Mouse (Mus musculus) CH12.LX (cell line): ENCODE measurements at regions not wholly inside any gene's neighbourhood (a gene's known extent, or its start where the extent isn't known, plus 50 kb on each side); places are given as distances from the start of the nearest gene placed in this dataset.

ENCODE experiments used
- CHD2 ChIP-seq: IDR thresholded peaks from 2 replicates; pipeline ENCODE4 v1.6.1; 2011; ENCODE audit warnings: low read length, improper control_type of control experiment
- CTCF ChIP-seq, 2 experiments: IDR thresholded peaks in 1 of 2; conservative IDR thresholded peaks in 1 of 2; 2 replicates each; pipeline ENCODE4 v1.5.1; 2011 to 2012; ENCODE audit warnings: low read depth in 2 of 2, low read length in 2 of 2, improper control_type of control experiment in 1 of 2, inconsistent platforms in 1 of 2, mild to moderate bottlenecking in 1 of 2, moderate library complexity in 1 of 2
- ETS1 ChIP-seq: conservative IDR thresholded peaks from 2 replicates; pipeline ENCODE4 v1.6.1; 2012; ENCODE audit warnings: low read depth, mild to moderate bottlenecking, inconsistent platforms, low read length, improper control_type of control experiment, moderate library complexity
- GABPA ChIP-seq: IDR thresholded peaks from 2 replicates; pipeline ENCODE4 v1.6.1; 2012; ENCODE audit warnings: low read depth, low read length, improper control_type of control experiment, inconsistent platforms; ENCODE audit not compliant: insufficient replicate concordance
- POLR2A ChIP-seq: IDR thresholded peaks from 2 replicates; pipeline ENCODE4 v1.6.1; 2011; ENCODE audit warnings: low read depth, mild to moderate bottlenecking, improper control_type of control experiment, low read length
- RCOR1 ChIP-seq: conservative IDR thresholded peaks from 2 replicates; pipeline ENCODE4 v1.6.1; 2012; ENCODE audit warnings: low read depth, mild to moderate bottlenecking, inconsistent platforms, low read length, improper control_type of control experiment
- USF1 ChIP-seq: IDR thresholded peaks from 2 replicates; pipeline ENCODE4 v1.6.1; 2014; ENCODE audit warnings: low read depth, mild to moderate bottlenecking, inconsistent platforms, low read length, improper control_type of control experiment
- ZC3H11A ChIP-seq: IDR thresholded peaks from 2 replicates; pipeline ENCODE4 v1.6.1; 2012; ENCODE audit warnings: low read depth, mild to moderate bottlenecking, inconsistent platforms, low read length, improper control_type of control experiment
- ZKSCAN1 ChIP-seq: IDR thresholded peaks from 2 replicates; pipeline ENCODE4 v1.6.1; 2012; ENCODE audit warnings: low read depth, inconsistent platforms, low read length, improper control_type of control experiment, borderline replicate concordance

GRCm38 (mm10) chr17:65015731-65016130 is 179.9 kb upstream of the 4930583I09Rik start:
- no peak for TF ChIP-seq CTCF (conservative IDR thresholded peaks at IDR 0.05 in 1 of 2, IDR thresholded peaks at IDR 0.05 in 1 of 2; ENCODE audit: low read depth in 2 of 2, low read length in 2 of 2)
- TF ChIP-seq ZKSCAN1 = no peak
- no peak for TF ChIP-seq POLR2A
- TF ChIP-seq ZC3H11A = no peak
- no peak for TF ChIP-seq GABPA
- no peak for TF ChIP-seq RCOR1
- no peak for TF ChIP-seq ETS1
- TF ChIP-seq CHD2 = no peak
- no peak for TF ChIP-seq USF1
